Mouse (Mus musculus): ENCODE data around the gene Fads6.

Gene Fads6

DNA sequence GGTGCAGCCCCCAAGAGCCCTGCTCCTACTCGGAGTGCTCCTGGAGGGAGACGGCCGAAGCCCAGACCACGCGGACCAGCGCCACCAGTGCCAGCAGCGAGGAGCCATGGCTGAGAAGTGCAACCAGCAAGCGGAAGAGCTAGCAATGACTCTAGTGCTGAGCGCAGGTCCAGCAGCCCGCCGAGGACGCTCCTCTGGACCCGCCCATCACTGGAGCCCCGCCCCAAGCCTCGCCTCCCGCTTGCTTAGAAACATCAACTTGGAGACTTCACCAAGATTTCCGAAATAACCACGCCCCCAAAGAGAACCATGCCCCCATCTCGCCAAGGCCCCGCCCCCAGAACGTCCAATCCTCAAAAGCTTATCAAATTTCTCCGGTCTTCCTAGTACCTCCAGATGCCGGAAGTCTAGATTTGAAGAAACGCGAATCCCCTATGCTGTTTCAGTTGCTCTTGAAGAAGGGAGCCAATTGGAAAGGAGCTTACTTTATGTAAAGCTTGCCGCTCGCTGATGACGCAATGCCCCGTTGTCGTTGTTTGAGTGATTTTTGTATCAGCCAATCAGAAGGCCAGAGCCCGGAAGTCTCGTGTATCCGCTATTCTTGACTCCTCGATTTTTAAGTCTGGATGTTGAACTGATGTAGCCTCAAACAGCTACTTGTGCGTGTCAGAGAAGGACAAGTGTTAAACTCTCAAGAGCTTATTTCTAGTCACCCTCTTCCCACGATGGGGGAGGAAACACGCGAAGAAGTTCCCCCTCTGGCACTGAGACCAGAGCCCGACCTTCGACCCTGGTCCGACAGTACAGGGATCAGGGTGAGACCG is 20.5 kb downstream of the Fads6 start, which contains the start of gene Fdxr:
Gene Fdxr, minus strand, starts transcription at position 271 of the 824 bp plus-strand sequence.
- peak; percentile 97 for DNase-seq (ENCODE audit: extremely low spot score, low spot score)

DNA sequence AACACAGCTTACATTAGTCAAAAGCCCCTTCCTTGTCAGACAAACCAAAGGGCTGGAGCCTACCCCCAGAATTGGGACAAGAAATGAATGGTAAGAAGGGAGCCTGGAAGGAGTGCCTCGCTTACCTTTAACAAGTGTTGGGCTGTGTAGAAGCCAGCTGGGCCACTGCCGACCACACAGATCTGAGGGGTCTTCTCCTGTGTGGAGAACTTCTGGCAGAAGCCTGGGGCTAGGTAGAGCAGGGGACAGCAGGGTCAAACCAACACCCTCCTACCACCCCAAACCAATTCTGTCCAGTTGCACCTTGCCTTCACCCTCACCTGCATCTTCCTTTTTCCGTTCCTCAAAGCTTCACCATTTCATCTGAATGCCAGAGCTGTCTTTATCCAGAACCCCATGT is 21.5 kb downstream of the Fads6 start:
- DNase-seq (ENCODE audit: extremely low spot score, low spot score), result no peak

- no peak for DNase-seq (ENCODE audit: extremely low spot score, low spot score)
Measured at GRCm38 (mm10) chr11:115275509-115275908, 22.0 kb downstream of the Fads6 start.

DNA sequence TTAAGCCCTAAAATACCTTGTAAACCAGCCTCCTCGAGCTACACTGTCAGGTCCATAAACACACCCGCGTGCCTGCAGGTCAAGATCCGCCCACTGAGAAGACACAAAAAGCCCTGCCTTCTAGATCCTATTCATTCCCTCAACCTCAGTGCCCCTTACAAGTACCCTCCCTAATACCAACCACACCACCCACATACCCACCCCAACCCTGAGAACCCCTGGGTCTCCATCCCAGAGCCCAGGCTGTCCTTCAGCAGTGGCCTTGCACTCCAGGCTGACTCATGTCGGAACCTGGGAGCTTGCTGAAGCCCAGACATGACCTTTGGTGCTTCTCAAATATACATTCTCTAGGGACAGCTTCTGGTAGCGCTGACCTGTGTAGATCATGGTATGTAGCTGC is 22.7 kb downstream of the Fads6 start:
- DNase-seq (ENCODE audit: extremely low spot score, low spot score), result no peak

GRCm38 (mm10) chr11:115274178-115274577 is 23.3 kb downstream of the Fads6 start:
- no peak for DNase-seq (ENCODE audit: extremely low spot score, low spot score)

DNA sequence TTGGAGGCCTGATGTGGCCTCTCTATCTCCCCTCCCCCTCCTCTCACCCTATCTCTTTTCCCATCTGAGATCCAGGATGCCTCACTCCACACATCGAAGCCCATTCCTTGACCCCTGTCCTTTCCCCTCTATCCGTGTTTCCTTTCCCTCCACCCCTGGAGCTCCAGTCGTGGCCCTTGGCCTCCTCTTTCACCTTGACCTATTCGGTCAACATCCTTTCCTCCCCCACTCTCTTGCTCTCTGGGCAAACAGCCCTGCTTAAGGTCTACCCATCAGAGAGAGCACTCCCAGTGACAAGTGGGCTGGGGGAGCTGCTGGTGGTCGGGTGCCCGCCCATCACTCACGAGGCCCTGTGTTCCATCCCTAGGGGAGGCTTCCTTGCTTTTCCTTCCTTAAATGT is 23.7 kb downstream of the Fads6 start:
- no peak for DNase-seq (ENCODE audit: extremely low spot score, low spot score)

DNA sequence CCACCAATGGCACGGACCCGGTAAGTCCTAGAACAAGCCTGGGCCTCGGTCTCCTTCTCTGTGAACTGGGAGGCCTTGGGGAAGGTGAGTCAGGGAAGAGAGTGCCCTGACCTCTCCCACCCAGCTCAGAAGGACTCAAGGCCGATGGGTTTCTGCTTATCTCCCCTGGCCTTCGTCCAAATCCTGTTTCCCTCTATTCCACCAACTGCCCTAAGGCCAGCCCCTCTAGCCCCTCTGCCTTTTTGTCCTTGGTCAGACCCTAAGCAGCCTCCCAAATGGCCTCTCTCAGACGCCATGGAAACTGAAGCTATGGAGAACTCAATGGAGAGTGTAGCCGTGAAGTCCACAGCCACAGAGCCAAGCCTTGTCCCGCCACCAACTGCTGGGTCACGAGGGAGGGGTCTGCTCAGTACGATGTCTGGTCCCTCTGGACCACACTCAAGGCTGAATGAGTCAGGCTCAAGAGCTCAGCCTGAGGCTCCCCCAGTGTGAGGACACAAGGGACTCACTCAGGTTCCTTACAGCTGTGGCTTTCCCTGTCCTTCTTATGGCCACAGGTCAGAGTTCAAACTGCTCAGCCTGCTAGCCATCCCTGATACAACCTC is 24.5 kb downstream of the Fads6 start:
- no peak for DNase-seq (ENCODE audit: extremely low spot score, low spot score)

- DNase-seq (ENCODE audit: extremely low spot score, low spot score), result no peak
Measured at GRCm38 (mm10) chr11:115271481-115271880, 26.0 kb downstream of the Fads6 start.

GRCm38 (mm10) chr11:115271052-115271451 is 26.4 kb downstream of the Fads6 start:
- DNase-seq (ENCODE audit: extremely low spot score, low spot score), result no peak

DNA sequence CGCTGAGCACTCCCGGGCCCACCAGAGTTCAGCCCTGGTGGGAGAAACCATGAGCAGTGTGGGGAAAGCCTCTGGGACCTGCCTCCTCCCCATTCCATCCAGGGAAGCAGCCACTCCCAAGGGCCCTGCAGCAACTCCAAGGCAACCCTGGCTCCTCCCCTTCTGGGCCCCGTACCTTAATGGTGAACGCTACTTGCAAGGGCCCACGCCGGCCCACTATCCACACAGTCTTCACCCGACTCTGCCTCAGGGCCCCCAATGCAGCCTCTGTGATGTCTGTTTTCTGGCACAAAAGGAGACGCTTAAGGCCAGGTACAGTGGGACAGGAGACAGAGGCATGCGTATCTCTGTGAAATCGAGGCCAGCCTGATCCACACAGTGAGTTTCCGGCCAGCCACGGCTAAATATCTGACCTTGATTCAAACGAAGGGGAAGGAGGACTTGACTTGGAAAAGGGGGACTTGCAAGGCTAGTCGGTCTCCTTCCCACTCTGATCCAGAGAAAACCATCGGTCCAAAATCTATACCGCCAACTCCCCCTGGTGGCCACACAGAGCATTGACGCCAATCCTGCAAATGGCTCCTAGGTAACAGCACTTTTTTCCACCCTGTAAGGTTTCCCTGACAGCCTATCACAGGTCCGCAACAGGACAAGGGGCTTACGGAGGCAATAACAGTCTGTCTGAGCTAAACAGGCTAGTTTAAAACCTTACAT is 27.2 kb downstream of the Fads6 start:
- DNase-seq (ENCODE audit: extremely low spot score, low spot score), result peak; percentile 88

DNA sequence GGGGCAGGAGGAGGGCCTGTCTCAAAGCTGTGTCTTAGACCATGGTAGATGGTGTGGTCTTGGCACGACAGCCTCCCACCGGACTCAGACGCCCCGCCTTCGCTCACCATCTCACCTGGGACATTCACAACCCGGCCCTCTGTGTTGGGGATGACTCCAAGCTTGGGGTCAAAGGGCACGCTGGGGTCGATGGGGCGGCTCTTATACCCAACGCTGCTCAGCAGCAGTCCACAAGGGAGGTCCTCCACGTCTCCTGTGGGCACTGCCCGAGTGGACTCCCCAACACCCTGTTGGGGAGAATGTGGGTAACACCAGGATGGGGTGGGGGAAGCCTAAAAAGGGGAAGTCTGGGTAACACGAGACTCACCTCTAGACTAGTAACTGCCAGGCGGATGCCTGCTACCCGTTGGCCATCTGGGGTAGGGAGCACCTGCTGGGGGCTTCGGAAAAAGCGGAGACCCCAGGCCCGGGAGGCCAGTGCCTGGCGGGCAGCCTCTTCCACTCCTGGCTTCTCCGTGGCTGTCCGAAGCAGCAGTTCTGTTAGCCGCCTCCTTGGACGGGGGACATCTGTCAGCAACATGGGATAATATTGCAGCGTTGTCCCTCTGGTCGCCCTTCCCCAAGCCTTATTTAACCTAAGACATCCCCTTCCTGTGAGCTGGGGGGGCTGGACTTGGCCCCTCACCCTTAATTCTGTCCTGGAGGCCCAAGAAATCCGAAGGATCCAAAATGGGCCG is 28.0 kb downstream of the Fads6 start:
- DNase-seq (ENCODE audit: extremely low spot score, low spot score), result no peak

GRCm38 (mm10) chr11:115267958-115268357 is 29.5 kb downstream of the Fads6 start:
- DNase-seq (ENCODE audit: extremely low spot score, low spot score), result no peak

GRCm38 (mm10) chr11:115267061-115267883 is 30.2 kb downstream of the Fads6 start, which contains the start of gene Grin2c:
Gene Grin2c (minus strand): TSS chr11:115267243.
- DNase-seq (ENCODE audit: extremely low spot score, low spot score), result no peak

DNA sequence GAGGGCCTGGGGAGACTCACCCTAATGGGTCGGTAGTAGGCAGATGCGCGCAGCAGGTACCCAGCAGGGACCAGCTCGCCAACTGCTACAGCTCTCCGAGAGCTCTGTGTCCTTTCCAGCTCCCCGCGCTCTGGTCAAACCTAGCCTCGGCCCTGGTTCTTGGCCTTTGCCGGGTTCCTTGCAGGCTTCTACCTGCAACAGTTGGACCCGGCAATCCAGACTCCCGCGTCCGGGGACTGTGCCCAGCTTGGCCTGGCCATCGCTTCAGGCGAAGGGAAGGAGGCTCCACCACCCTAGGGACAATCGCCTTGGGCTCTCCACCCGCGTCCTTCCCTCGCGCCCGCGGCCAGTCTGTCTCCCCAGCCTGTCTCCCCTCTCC is 31.1 kb downstream of the Fads6 start:
- peak; percentile 51 for DNase-seq (ENCODE audit: extremely low spot score, low spot score)

DNA sequence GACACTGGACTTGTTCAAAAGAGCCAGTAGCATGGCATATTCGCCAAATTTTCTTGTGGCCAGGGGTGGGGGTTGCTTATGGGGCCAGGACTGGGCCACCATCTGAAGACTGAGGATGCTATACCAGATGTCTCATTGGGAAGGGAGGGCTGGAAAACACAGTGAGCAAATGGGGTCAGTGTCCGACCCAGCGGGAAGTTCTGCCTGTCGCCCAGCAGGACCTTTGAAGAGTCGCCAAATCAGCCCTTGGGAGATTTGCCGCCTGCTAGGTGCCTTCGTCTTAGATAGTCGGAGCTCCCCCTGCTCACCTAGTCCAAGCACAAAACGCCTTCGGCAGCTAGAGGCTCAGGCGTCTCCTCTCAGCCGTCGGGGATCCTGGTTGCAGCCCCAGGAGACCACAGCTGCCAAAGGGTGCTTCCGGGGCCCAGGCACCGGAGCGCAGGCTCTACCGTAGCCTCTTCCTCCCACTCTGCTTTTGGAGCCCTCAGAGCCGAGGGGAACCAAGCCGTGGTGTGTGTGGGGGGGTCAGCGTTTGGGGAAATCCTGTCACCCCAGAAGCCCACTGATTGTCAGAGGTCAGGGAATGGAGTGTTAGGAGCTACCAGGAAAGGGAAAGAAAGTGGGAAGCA is 31.6 kb downstream of the Fads6 start:
- DNase-seq (ENCODE audit: extremely low spot score, low spot score), result no peak

- peak; percentile 61 for DNase-seq (ENCODE audit: extremely low spot score, low spot score)
Measured at GRCm38 (mm10) chr11:115264862-115265668, 32.4 kb downstream of the Fads6 start.

DNA sequence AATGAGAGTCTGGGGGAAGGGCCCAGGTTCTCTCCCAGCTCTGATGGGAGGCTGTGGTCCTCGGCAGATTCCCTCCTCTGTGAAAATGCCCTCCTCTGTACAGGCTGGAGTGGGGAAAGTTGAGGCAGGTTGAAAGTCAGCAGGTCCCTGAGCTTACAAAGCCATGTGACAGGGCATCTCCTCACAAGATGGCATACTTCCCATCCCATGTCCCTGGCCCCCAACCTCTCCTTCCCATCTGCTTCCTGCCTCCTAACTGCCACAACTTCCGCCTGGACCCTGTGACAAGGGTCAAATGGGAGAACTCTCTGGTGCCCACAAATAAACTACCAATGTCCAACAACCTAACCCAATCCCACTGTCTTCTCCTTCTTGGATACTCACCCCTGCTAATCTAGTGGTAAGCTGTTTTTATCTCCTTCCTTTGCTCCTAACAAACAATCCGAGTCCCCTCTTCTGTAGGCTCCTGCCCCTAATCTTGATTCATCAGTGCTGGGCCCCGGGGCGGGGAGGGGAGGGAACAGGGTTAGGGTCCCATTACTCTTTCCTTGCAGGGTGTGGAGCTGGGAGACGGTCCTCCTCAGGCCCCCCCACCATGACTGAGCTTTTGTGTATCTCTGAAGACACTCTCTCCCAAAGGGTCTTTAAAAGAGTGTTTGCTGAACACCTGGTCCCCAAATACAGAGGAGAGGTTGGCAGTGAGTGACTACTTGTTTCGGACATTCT is 33.2 kb downstream of the Fads6 start:
- no peak for DNase-seq (ENCODE audit: extremely low spot score, low spot score)

DNA sequence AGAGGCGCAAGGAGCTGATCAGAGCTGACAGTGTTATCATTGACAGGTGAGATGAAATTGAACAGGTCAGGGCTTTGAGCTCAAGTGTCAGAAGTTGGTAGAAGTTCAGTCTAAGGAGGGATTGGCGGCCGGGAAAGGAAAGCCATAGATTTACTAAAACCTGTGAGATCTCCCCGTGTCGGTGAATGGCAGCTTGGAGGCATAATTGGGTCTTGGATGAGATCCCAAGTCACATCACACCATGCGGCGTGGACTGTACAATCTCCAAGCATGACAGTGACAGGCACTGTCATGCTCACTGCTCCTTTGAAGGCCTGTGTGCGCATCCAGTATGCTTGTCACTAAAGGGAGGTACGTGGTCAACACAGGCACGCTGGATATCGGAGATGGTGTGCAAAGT is 34.5 kb downstream of the Fads6 start:
- DNase-seq (ENCODE audit: extremely low spot score, low spot score), result no peak

DNA sequence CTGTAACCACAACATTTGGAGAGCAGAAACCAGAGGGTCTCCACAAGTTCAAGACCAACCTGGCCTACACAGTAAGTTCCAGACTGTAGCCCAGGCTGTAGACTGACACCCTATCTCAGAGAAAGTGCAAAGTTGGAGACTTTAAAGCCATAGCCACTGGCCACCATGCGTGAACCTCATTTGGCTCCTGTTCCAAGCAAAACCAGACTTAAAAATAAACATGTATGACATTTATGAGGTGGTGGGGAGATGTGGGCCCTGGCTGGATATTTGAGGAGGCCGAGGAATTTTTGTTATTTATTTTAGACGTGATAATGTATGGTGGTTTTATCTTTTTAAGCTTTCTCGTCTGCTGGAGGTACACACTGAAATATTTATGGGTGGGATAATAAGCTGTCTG is 38.3 kb downstream of the Fads6 start:
- DNase-seq (ENCODE audit: extremely low spot score, low spot score), result no peak

Measured in neural tube, embryonic 10.5 days (tissue).